Mouse (Mus musculus): ENCODE measurements at regions not wholly inside any gene's neighbourhood (a gene's known extent, or its start where the extent isn't known, plus 50 kb on each side); places are given as distances from the start of the nearest gene placed in this dataset.
"Not testable (repeated sequence)": the region's sequence is repeated elsewhere in the genome, so short reads cannot be mapped to it uniquely, and the experiment has no call there.

- DNase-seq, result no peak
These were observed 52.3 kb upstream of the Gm10985 start for GRCm38 (mm10) chr3:53792541-53792940.

DNA sequence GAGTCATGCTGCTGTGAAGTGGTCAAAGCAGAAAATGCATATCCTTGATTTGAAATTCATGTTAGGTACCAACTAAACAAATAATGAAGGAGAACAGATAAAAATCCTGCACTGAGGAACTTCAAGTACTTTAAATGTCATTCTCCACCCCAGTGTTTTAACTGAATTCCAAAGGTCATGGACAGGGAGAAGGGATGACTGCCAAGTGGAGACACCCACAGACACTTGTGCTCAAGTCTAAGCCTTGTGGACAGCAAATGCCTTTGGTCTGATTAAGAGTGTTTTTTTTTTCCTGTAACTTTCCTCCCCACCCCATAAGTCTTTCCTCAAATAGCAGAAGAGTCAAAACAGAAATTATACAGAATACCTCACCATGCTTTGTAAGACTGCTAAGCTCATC, 55.2 kb upstream of the Gm10985 start:
- no peak for DNase-seq

DNA sequence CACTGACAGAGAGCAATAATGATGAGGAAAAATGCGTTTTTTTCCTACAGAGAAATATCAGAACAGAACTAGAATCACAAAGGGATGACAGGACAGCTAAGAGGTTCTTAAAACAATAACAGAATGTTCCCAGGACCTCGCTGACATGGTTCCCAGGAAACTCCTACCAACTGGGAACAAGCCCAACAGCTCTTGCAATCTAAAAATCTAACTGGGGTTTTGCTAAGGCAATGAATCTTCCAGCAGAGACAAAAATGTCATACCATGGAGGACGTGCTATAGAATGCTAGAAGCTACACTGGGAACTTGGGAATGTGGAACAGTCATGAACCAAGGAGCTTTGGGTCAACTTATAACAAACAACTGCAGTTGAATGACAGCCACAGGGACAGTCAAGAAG, 59.7 kb upstream of the Gm10985 start:
- DNase-seq, result no peak

DNA sequence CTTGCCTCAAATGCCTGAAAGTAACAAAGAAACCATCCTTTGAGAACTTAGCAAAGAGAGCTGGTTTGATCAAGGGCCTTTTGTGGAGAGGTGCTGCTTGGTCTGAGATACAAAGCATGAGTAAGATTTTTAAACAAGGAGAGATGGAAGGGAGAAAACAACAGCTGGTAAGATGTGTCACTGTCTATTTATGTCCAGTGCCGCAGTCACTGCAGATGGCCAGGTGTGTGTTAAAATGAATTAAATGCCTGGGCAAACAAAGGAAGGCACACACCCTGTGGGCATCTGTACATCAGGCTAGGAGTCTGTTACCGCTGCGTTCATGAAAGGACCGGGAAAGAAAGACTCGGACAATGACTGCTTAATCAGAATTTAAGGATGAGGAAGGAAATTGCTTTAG, 68.2 kb upstream of the Gm10985 start:
- no peak for DNase-seq

DNA sequence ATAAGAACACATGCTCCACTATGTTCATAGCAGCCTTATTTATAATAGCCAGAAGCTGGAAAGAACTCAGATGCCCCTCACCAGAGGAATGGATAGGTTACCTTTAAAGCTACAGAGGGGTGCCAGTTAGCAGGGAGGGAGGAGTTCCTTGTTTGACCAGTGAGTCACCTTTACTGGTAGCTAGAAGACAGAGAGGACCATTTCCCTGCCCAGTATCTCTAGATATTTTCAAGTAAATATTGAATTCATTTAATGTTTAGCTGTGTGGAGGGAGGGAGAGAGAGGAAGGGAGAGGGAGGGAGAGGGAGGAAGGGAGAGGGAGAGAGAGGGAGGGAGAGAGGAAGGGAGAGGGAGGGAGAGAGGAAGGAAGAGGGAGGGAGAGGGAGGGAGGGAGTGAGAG, 77.3 kb upstream of the Gm10985 start:
- DNase-seq, result no peak

GRCm38 (mm10) chr3:53763981-53764380, 80.9 kb upstream of the Gm10985 start:
- DNase-seq, result no peak

DNA sequence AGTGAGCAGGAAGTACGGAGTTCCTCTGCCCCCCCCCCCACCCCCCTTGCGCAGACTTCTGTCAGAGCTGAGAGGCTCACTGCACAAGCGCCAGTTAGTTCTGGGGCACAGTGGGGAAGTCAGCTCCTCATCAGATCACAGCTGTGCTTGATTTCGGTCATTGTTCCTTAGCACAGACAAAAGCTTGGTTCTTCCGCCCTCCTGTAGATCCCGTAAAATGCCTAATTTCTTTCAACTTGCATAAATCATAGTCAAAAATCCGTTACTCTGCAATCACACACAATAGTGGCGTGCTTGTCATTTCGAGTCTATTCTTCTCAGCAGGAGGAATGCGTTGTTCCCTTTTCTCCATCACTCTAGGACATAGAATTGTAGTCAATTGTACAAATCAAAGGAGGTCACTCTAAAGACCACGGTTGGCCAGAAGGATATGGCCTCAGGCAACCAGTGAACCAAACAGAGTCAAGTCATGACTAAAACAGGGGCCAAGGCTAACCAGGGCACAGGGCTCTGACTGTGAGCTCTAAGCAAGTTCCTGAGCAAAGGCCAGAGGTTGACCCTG, 83.3 kb upstream of the Gm10985 start:
- no peak for DNase-seq

GRCm38 (mm10) chr3:53756115-53756853, 88.6 kb upstream of the Gm10985 start:
- DNase-seq, result no peak

- no peak for DNase-seq
These were observed 80.0 kb upstream of the Frem2 start for GRCm38 (mm10) chr3:53737161-53737560.

- not testable (repeated sequence) for DNase-seq
These were observed 78.5 kb upstream of the Frem2 start for GRCm38 (mm10) chr3:53735607-53736006.

DNA sequence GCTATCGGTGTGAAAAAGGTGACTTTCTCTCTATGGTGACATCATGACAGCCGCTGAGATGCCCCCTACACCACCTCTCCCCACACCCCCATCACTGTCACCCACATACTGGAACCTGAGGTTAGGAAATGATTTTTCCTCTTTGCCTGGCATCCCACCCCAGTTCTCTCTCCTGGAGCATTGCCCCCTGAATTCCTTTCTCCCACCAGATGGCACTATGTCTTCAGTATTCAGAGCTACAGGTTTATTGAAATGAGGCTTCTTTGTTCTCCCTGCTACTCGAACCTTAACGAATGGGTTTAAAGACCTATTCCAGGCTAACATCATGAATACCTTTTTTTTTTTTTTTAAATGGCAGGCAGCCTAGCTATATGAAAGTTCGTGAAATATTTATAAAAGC, 78.0 kb upstream of the Frem2 start:
- peak in 1 of 2 experiments; percentile 42 for DNase-seq

DNA sequence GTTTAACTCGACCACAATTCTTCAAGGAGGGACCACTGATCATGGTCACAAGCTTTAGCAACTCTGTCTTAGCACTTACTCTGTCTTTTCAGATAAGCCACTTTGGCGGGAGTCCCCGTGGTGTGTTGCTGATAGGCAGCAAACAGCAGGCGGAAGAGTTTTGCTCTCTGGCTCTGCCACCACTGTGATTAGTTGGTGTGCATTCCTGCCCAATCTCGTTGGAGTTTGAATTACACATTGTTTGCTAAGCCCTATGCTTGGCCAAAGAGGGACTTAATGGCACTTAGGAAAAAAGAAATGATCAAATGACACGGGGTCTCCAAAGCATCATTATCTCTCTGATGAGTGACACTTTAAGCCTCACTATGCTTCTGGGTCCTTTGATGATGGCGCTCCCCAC, 73.3 kb upstream of the Frem2 start:
- DNase-seq, result no peak

DNA sequence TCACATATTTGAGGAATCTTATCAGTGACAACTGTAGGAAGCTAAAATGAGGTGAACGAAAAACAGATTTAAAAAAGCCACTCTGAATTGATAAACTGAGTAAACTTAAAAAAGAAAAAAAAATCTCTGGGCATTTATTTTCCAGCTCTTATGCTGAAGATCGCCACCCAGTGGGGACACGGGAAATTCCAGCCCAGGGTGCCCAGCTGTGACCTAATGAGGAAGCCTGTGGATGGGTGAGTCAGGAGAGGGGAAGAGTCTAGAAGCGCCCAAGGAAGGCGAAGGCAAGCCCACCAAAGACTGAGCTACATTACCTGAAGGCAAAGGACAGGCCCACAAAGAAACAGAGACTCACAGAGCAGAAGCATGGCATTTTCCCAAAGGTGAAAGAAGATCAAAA, 72.7 kb upstream of the Frem2 start:
- DNase-seq, result peak; percentile 24 to 31

DNA sequence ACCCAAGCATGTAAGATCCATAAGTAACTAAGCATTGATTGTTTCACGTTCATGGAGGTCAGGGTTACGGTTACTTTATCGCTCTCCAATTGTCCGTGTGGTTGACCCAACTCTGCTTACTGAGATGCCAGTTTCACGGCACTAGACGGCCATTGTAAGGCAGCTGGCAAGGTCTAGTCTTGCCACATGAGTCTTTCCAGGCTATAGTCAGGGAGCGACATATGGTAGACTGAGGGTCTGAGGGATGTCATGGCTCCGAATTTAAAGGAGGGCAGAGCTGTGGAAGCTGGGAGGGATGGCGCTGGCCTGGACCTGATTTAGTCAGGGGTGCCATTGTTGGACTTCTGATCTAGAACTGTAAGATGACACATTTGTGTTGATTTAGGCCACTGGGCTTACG, 72.0 kb upstream of the Frem2 start:
- DNase-seq, result no peak

GRCm38 (mm10) chr3:53727737-53728136, 70.6 kb upstream of the Frem2 start:
- no peak for DNase-seq

DNA sequence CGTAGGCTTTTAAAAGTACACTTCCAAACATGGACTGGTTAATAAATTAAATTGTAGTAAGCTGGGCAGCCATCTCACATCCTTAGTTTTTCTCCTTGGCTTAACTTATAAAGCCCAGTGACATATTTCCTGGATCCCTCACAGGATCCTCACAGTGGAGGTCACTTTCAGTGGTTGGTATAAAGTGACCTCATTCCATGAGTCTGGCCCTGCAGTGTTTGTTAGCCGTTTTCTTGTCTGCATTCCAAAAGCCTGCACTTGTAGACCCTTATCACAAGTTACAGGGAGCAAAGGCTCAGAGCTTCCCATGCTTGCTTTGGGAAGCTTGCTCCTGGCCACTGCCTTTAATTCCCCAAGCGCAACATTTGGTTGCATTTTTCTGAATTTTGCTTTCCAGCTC, 49.9 kb upstream of the Frem2 start:
- no peak for DNase-seq
